Mouse (Mus musculus) C2C12 (cell line): ENCODE results near the gene Ano8. TPM values are rescaled to one million over a fixed set of nuclear protein-coding genes. Genes with fewer than 3 reads are reported as not detected.
A peak's percentile ranks its signal among the peaks of the same experiment; 100 is the strongest.
"Not testable (repeated sequence)": the region's sequence is repeated elsewhere in the genome, so short reads cannot be mapped to it uniquely, and the experiment has no call there.

Experiments used
- H3K27me3 ChIP-seq: one replicate; pipeline ENCODE4 v1.6.1; 2011; ENCODE audit not compliant: control insufficient read depth, insufficient read depth, insufficient read length
- H3K36me3 ChIP-seq: one replicate; pipeline ENCODE4 v1.6.1; 2011; ENCODE audit not compliant: control insufficient read depth, insufficient read depth
- H3K4me3 ChIP-seq: one replicate; pipeline ENCODE4 v1.5.1; 2011; ENCODE audit warnings: mild to moderate bottlenecking, control low read depth; ENCODE audit not compliant: poor library complexity, insufficient read depth, severe bottlenecking
- H3K79me2 ChIP-seq: one replicate; pipeline ENCODE4 v1.6.1; 2011; ENCODE audit not compliant: control insufficient read depth, insufficient read depth
- H3K79me3 ChIP-seq: one replicate; pipeline ENCODE4 v1.6.1; 2011; ENCODE audit warnings: low read depth, control low read depth
- H3ac ChIP-seq: one replicate; pipeline ENCODE3; 2011; ENCODE audit warnings: low read depth; ENCODE audit not compliant: control insufficient read depth, insufficient read length
- CEBPB ChIP-seq: IDR thresholded peaks from one replicate; pipeline ENCODE4 v1.6.1; 2011; ENCODE audit warnings: low read depth, mild to moderate bottlenecking, control low read depth, moderate library complexity
- CTCF ChIP-seq: IDR thresholded peaks from one replicate; pipeline ENCODE4 v1.5.1; 2011; ENCODE audit not compliant: control insufficient read depth, insufficient read depth, insufficient read length
- FOSL1 ChIP-seq: IDR thresholded peaks from one replicate; pipeline ENCODE4 v1.8.0; 2011; ENCODE audit warnings: mild to moderate bottlenecking, low read length; ENCODE audit not compliant: poor library complexity, insufficient read depth, severe bottlenecking
- MAX ChIP-seq: IDR thresholded peaks from one replicate; pipeline ENCODE4 v1.6.1; 2011; ENCODE audit warnings: mild to moderate bottlenecking, control low read depth
- MYOD1 ChIP-seq: IDR thresholded peaks from one replicate; pipeline ENCODE4 v1.6.1; 2011; ENCODE audit warnings: low read depth; ENCODE audit not compliant: control insufficient read depth, insufficient read length
- MYOG ChIP-seq: IDR thresholded peaks from one replicate; pipeline ENCODE4 v1.6.1; 2011; ENCODE audit not compliant: control insufficient read depth, insufficient read length; ENCODE audit errors: extremely low read depth
- USF1 ChIP-seq: IDR thresholded peaks from one replicate; pipeline ENCODE4 v1.6.1; 2011; ENCODE audit warnings: low read depth, mild to moderate bottlenecking, control low read depth, moderate library complexity
- polyA plus RNA-seq: library from polyadenylated mRNA; unstranded; fragments of >200 nt; fragmentation: generic; extraction: Trizol; gene quantifications from one replicate; pipeline ENCODE4 v1.2.1, GENCODE M21; 2012; ENCODE audit warnings: missing spikeins

Ano8 gene
- polyA plus RNA-seq, 1 experiment: 22.1 TPM

- H3K79me3 ChIP-seq: no peaks in the 10 kb centered on the region
- no peak overlapping the region for H3ac ChIP-seq
- H3K27me3 ChIP-seq: no peaks in the 10 kb centered on the region
- H3K36me3 ChIP-seq: no peaks in the 10 kb centered on the region
- H3K4me3 ChIP-seq: no peak overlapping the region
- no peaks in the 10 kb centered on the region for H3K79me2 ChIP-seq
- TF ChIP-seq MYOG: no peak
- no peak for TF ChIP-seq FOSL1
- no peak for TF ChIP-seq MAX
- no peak for TF ChIP-seq CTCF
- TF ChIP-seq USF1: no peak
- no peak for TF ChIP-seq CEBPB
- TF ChIP-seq MYOD1: no peak
These were observed 34.0 kb downstream of the Ano8 start for GRCm38 (mm10) chr8:71451777-71452176.

GRCm38 (mm10) chr8:71451337-71451736 lies 34.4 kb downstream of the Ano8 start:
- Histone ChIP-seq H3K36me3 (no peaks in the 10 kb centered on the region), H3K4me3 (no peak overlapping the region), H3K27me3 (no peaks in the 10 kb centered on the region), H3K79me3 (no peaks in the 10 kb centered on the region), H3K79me2 (no peaks in the 10 kb centered on the region), H3ac (no peak overlapping the region)
- no peak for TF ChIP-seq MAX
- TF ChIP-seq MYOD1: no peak
- no peak for TF ChIP-seq CTCF
- TF ChIP-seq FOSL1: no peak
- no peak for TF ChIP-seq MYOG
- TF ChIP-seq CEBPB: no peak
- TF ChIP-seq USF1: no peak

- no peak overlapping the region for H3ac ChIP-seq
- H3K27me3 ChIP-seq: no peaks in the 10 kb centered on the region
- H3K36me3 ChIP-seq: no peaks in the 10 kb centered on the region
- peak; percentile 64 for TF ChIP-seq MYOD1
- TF ChIP-seq MAX: no peak
- H3K4me3 ChIP-seq: no peak overlapping the region
- H3K79me2 ChIP-seq: no peaks in the 10 kb centered on the region
- no peaks in the 10 kb centered on the region for H3K79me3 ChIP-seq
These were observed 40.7 kb downstream of the Ano8 start for GRCm38 (mm10) chr8:71445096-71445495.

GRCm38 (mm10) chr8:71441404-71441803 lies 44.4 kb downstream of the Ano8 start:
- Histone ChIP-seq H3ac (no peak overlapping the region), H3K4me3 (no peak overlapping the region), H3K79me2 (no peaks in the 10 kb centered on the region), H3K79me3 (no peaks in the 10 kb centered on the region), H3K36me3 (no peaks in the 10 kb centered on the region), H3K27me3 (no peaks in the 10 kb centered on the region)
- no peak for TF ChIP-seq MYOG
- no peak for TF ChIP-seq FOSL1
- TF ChIP-seq CTCF: no peak
- no peak for TF ChIP-seq MYOD1
- TF ChIP-seq USF1: no peak
- no peak for TF ChIP-seq MAX
- no peak for TF ChIP-seq CEBPB

GRCm38 (mm10) chr8:71437041-71437440 lies 48.7 kb downstream of the Ano8 start:
- Histone ChIP-seq H3K4me3 (no peak overlapping the region), H3K36me3 (no peaks in the 10 kb centered on the region), H3K79me3 (no peaks in the 10 kb centered on the region), H3ac (no peak overlapping the region), H3K27me3 (no peaks in the 10 kb centered on the region), H3K79me2 (no peaks in the 10 kb centered on the region)
- no peak for TF ChIP-seq CEBPB
- no peak for TF ChIP-seq MAX
- TF ChIP-seq USF1: no peak
- TF ChIP-seq MYOG: no peak
- TF ChIP-seq MYOD1: no peak
- no peak for TF ChIP-seq CTCF
- no peak for TF ChIP-seq FOSL1

- not testable (repeated sequence) for H3K4me3 ChIP-seq, H3ac ChIP-seq, H3K79me3 ChIP-seq, H3K36me3 ChIP-seq, H3K79me2 ChIP-seq, H3K27me3 ChIP-seq
These were observed 52.8 kb downstream of the Ano8 start for GRCm38 (mm10) chr8:71432935-71433334.

Other genes starting within 250 kb of the Ano8 start
- 53.6 TPM for gene Myo9b, start 213.2 kb downstream of the Ano8 start, polyA plus RNA-seq
- 40.4 TPM for gene Haus8, start 213.0 kb downstream of the Ano8 start, polyA plus RNA-seq
- 105 TPM for gene Use1, start 119.1 kb downstream of the Ano8 start, polyA plus RNA-seq
- gene Ocel1, start 114.7 kb downstream of the Ano8 start, polyA plus RNA-seq: 11.2 TPM
- gene Nr2f6, start 104.0 kb downstream of the Ano8 start, polyA plus RNA-seq: 73.0 TPM
- 0.04 TPM for gene Ushbp1, start 90.2 kb downstream of the Ano8 start, polyA plus RNA-seq
- gene Babam1, start 89.1 kb downstream of the Ano8 start, polyA plus RNA-seq: 118 TPM
- 6.3 TPM for gene Ankle1, start 80.0 kb downstream of the Ano8 start, polyA plus RNA-seq
- 73.6 TPM for gene Abhd8, start 22.3 kb downstream of the Ano8 start, polyA plus RNA-seq
- 121 TPM for gene Mrpl34, start 21.0 kb downstream of the Ano8 start, polyA plus RNA-seq
- gene Dda1, start 16.8 kb downstream of the Ano8 start, polyA plus RNA-seq: 104 TPM
- gene Gtpbp3, start 2.1 kb upstream of the Ano8 start, polyA plus RNA-seq: 21.4 TPM
- 0.07 TPM for gene Plvap, start 25.8 kb upstream of the Ano8 start, polyA plus RNA-seq
- gene Ccdc194, start 39.7 kb upstream of the Ano8 start, polyA plus RNA-seq: 0.01 TPM
- 12.1 TPM for gene Bst2, start 51.5 kb upstream of the Ano8 start, polyA plus RNA-seq
- 70.7 TPM for gene Mvb12a, start 57.0 kb upstream of the Ano8 start, polyA plus RNA-seq
- gene Tmem221, start 72.9 kb upstream of the Ano8 start, polyA plus RNA-seq: 0.18 TPM
- gene Nxnl1, start 80.6 kb upstream of the Ano8 start, polyA plus RNA-seq: 0.02 TPM
- 57.5 TPM for gene Slc27a1, start 82.9 kb upstream of the Ano8 start, polyA plus RNA-seq
- gene Pgls, start 106.2 kb upstream of the Ano8 start, polyA plus RNA-seq: 231 TPM
- 2.4 TPM for gene Fam129c, start 111.7 kb upstream of the Ano8 start, polyA plus RNA-seq
- 72.3 TPM for gene Colgalt1, start 125.0 kb upstream of the Ano8 start, polyA plus RNA-seq
- gene Unc13a, start 185.8 kb upstream of the Ano8 start, polyA plus RNA-seq: 1.5 TPM
- gene Jak3, start 190.3 kb upstream of the Ano8 start, polyA plus RNA-seq: 1.2 TPM
- gene Insl3, start 203.3 kb upstream of the Ano8 start, polyA plus RNA-seq: 0.14 TPM
- gene B3gnt3, start 215.8 kb upstream of the Ano8 start, polyA plus RNA-seq: 0.02 TPM
- gene Fcho1, start 239.8 kb upstream of the Ano8 start, polyA plus RNA-seq: not detected